8 mouse cellular contexts compared by ENCODE assay signal in genomic region chr13:17693816-17694215, GRCm38 (mm10). TPM values are rescaled to one million over a fixed set of nuclear protein-coding genes. Genes with fewer than 3 reads are reported as not detected.
DNase-seq lines count a peak whose midpoint lies in the region; ATAC-seq and TF ChIP-seq lines count a peak whose summit lies in the region.

No protein-coding gene starts in this region.

- peaks cover 32% of the 10 kb centered on the region for H3K79me2 ChIP-seq in myocyte (ENCODE audit: control insufficient read depth, insufficient read depth)

- DNase-seq in heart, postnatal 14 days, result no peak
- DNase-seq in MEL-GATA-1-ER (ENCODE audit: extremely low read depth, low read depth), result peak; percentile 65
- peak; percentile 40 for DNase-seq in large intestine, adult 2 months (ENCODE audit: low read depth, low spot score)
- DNase-seq in spleen, postnatal 10 days (ENCODE audit: low spot score in 2 of 2), result no peak
- no peak for DNase-seq in layer of hippocampus, postnatal 14 days (ENCODE audit: low spot score in 2 of 2)

- H3K9ac ChIP-seq in heart, embryonic 13.5 days, result 0 out of 2 replicates have a peak overlapping the region, but pooled peaks have one; percentile 19
- H3K9ac ChIP-seq in embryonic facial prominence, embryonic 15.5 days, result no peak overlapping the region

- H3ac ChIP-seq in myocyte (ENCODE audit: control insufficient read depth, insufficient read length), result peak overlapping the region; percentile 2

- 60% methylated on average over 5 of the region's 5 CpGs for WGBS in heart, embryonic 13.5 days
- WGBS in embryonic facial prominence, embryonic 15.5 days, result 52% methylated on average over 5 of the region's 5 CpGs
- WGBS in large intestine, adult 2 months, result 33% methylated on average over 5 of the region's 5 CpGs

- peak overlapping the region; percentile 87; the same call in 1 of the 2 replicates for H3K27ac ChIP-seq in heart, embryonic 13.5 days (replicated peaks)
- no peak overlapping the region for H3K27ac ChIP-seq in embryonic facial prominence, embryonic 15.5 days (replicated peaks)

- H3K4me1 ChIP-seq in heart, embryonic 13.5 days, result peaks cover 20% of the 10 kb centered on the region
- 0 out of 2 replicates have a peak, but pooled peaks cover 5% of the 10 kb centered on the region for H3K4me1 ChIP-seq in embryonic facial prominence, embryonic 15.5 days

- ATAC-seq in heart, embryonic 13.5 days (ENCODE audit: extremely low read depth, insufficient number of reproducible peaks, low FRiP score, low TSS enrichment), result no peak
- ATAC-seq in embryonic facial prominence, embryonic 15.5 days (ENCODE audit: insufficient number of reproducible peaks, low FRiP score, low TSS enrichment, low read depth), result no peak

- peak overlapping the region; percentile 74 for H3K4me2 ChIP-seq in heart, embryonic 13.5 days
- peak overlapping the region; percentile 62 for H3K4me2 ChIP-seq in embryonic facial prominence, embryonic 15.5 days (replicated peaks)
- H3K4me2 ChIP-seq in myocyte (ENCODE audit: low read depth), result peak overlapping the region; percentile 72

- H3K36me3 ChIP-seq in heart, embryonic 13.5 days, result no peaks in the 10 kb centered on the region
- H3K36me3 ChIP-seq in embryonic facial prominence, embryonic 15.5 days, result peaks cover 4% of the 10 kb centered on the region; the same call in 1 of the 2 replicates
- no peaks in the 10 kb centered on the region for H3K36me3 ChIP-seq in myocyte (ENCODE audit: control insufficient read depth, insufficient read depth)

- intact Hi-C loops in heart, postnatal 14 days (cut with DNase I), result loop anchor here (2.0 to 5.0 kb wide), 2 partner anchors 111 to 248 kb away; partner anchors contain the start of genes Cdk13 and Rala

- H3K27me3 ChIP-seq in heart, embryonic 13.5 days (replicated peaks), result no peaks in the 10 kb centered on the region
- no peaks in the 10 kb centered on the region for H3K27me3 ChIP-seq in embryonic facial prominence, embryonic 15.5 days
- H3K27me3 ChIP-seq in myocyte (ENCODE audit: control insufficient read depth, insufficient read depth, insufficient read length), result no peaks in the 10 kb centered on the region

- no peak for TF ChIP-seq POLR2A in myocyte (IDR thresholded peaks at IDR 0.05; ENCODE audit: insufficient read length, low read depth)

- H3K4me3 ChIP-seq in heart, embryonic 13.5 days, result peak overlapping the region; percentile 89
- peak overlapping the region; percentile 84 for H3K4me3 ChIP-seq in embryonic facial prominence, embryonic 15.5 days (replicated peaks)
- peak overlapping the region; percentile 76 for H3K4me3 ChIP-seq in myocyte

- H3K9me3 ChIP-seq in heart, embryonic 13.5 days, result no peaks in the 10 kb centered on the region
- H3K9me3 ChIP-seq in embryonic facial prominence, embryonic 15.5 days (replicated peaks), result no peaks in the 10 kb centered on the region

TF ChIP-seq in myocyte, 11 proteins besides CTCF, POLR2A, EP300 and RAD21:
- TF ChIP-seq USF1 (IDR thresholded peaks at IDR 0.05; ENCODE audit: low read depth), result no peak

RNA-seq across cellular contexts. Expression of gene Mplkip, which starts 1.2 kb away (rescaled TPM):
- 26.9 and 30.2 TPM in 2 replicates for polyA plus RNA-seq in heart, embryonic 13.5 days (2015; fragmentation: Nextera tagmentation; extraction: Ambion mirVana)
- 10 to 100 TPM in 1 of 2 experiments, 1 to 10 TPM in 1; 9.0 to 10.2 TPM for total RNA-seq in heart, postnatal 14 days (2021)
- polyA plus RNA-seq in embryonic facial prominence, embryonic 15.5 days (2015; fragmentation: Nextera tagmentation; extraction: Ambion mirVana), result 41.8 and 49.4 TPM in 2 replicates
- 4.7 and 6.8 TPM in 2 replicates for polyA plus RNA-seq in large intestine, adult 2 months (2012; rRNA removed)
- 10.3 TPM for polyA plus RNA-seq in myocyte (2012; fragmentation: generic; extraction: Trizol)
- total RNA-seq in layer of hippocampus, postnatal 14 days (2021), result 10 to 100 TPM; 18.4 to 19.5 TPM

RNA-seq across cellular contexts. Expression of gene Sugct, which starts 1.5 kb away (rescaled TPM):
- 5.1 TPM in 2 replicates for polyA plus RNA-seq in heart, embryonic 13.5 days (2015; fragmentation: Nextera tagmentation; extraction: Ambion mirVana)
- under 1 TPM; 0.67 to 0.78 TPM for total RNA-seq in heart, postnatal 14 days (2021)
- 4.0 and 5.1 TPM in 2 replicates for polyA plus RNA-seq in embryonic facial prominence, embryonic 15.5 days (2015; fragmentation: Nextera tagmentation; extraction: Ambion mirVana)
- polyA plus RNA-seq in large intestine, adult 2 months (2012; rRNA removed), result 1.1 and 1.4 TPM in 2 replicates
- 1.0 TPM for polyA plus RNA-seq in myocyte (2012; fragmentation: generic; extraction: Trizol)
- 1 to 10 TPM; 1.5 to 2.5 TPM for total RNA-seq in layer of hippocampus, postnatal 14 days (2021)

Comparison
In these comparisons a context has a peak if more than half of its experiments do, and no peak if none do; other contexts are left out.
1. DNase-seq: peak in MEL-GATA-1-ER (single experiment) and large intestine, adult 2 months (single experiment); none in heart, postnatal 14 days (0 of 2), spleen, postnatal 10 days (0 of 2) and layer of hippocampus, postnatal 14 days (0 of 2).
2. Peak in every context shown above with its lines, with median percentiles within 50 percentile points of each other: H3K4me2 ChIP-seq and H3K4me3 ChIP-seq.